In the genomic region with DNA sequence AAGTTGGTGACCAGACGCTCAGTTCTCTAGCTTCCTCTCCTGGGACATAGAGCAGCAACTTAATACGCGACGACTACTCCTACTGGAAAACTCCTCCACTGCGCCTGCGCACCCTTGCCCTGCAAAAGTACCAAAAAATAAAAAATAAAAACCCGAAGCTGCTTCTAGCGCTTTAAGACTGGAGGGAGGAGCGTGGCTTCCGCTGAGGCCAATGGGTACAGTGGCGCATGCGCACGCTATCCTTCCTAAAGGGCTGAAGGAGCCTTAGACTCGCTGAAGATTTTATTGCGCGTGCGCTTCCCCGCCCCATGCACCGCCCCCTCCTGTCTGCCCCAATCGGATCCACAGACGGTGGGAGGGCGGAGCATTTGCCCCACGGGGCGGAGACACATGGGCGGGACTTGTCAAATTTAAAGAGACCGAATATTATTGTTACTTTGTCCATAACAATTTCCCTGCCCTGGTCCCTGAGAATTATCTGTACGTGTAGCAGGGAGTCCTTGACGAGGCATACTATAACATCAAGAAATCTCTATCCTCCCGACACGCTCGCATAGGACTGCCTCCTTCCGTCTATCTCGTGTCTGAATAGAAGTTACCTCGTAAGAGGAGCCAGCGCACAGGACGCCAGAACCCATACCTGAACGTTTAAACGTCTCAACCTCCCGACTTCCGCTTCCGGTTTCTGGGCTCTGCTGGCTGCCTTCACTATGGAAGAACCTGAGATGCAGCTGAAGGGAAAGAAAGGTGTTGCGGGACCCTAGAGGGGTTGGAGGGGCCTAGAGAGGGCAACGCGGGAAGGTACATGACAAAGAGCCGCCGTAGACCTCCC, we compare ENCODE assay signal across 8 mouse cellular contexts. TPM values are rescaled to one million over a fixed set of nuclear protein-coding genes. Genes with fewer than 3 reads are reported as not detected.
DNase-seq lines count a peak whose midpoint lies in the region; ATAC-seq and TF ChIP-seq lines count a peak whose summit lies in the region.

A gene (minus strand): TSS at position 129 of the 832 bp plus-strand sequence.
A gene (plus strand): TSS at position 474 of the 832 bp plus-strand sequence.
A gene (plus strand): TSS at position 686 of the 832 bp plus-strand sequence.

- peak within 1 kb of the TSS; percentile 93 for H3K4me3 ChIP-seq in ES-Bruce4 (ENCODE audit: low read depth, low read length)
- peak within 1 kb of the TSS; percentile 78 for H3K4me3 ChIP-seq in forebrain, embryonic 13.5 days
- peak within 1 kb of the TSS; percentile 80 for H3K4me3 ChIP-seq in liver, postnatal 0 days (ENCODE audit: low read depth, low read length)
- H3K4me3 ChIP-seq in neural tube, embryonic 14.5 days (ENCODE audit: low read depth, low read length), result peak within 1 kb of the TSS; percentile 60

- DNase-seq in heart, postnatal 10 days, result peak; percentile 99
- peak; percentile 94 for DNase-seq in large intestine, adult 2 months (ENCODE audit: low read depth, low spot score)
- DNase-seq in liver, postnatal 0 days, result peak; percentile 99
- DNase-seq in testis, postnatal 10 days (ENCODE audit: low spot score), result peak; percentile 99

- H3K36me3 ChIP-seq in ES-Bruce4 (ENCODE audit: control insufficient read depth, insufficient read depth, low read length, poor library complexity, severe bottlenecking), result peaks cover 18% of the 10 kb centered on the region
- peaks cover 51% of the 10 kb centered on the region for H3K36me3 ChIP-seq in forebrain, embryonic 13.5 days (ENCODE audit: poor library complexity, severe bottlenecking)
- H3K36me3 ChIP-seq in liver, postnatal 0 days (replicated peaks; ENCODE audit: insufficient read depth, low read length), result peaks cover 12% of the 10 kb centered on the region
- H3K36me3 ChIP-seq in neural tube, embryonic 14.5 days (ENCODE audit: control insufficient read depth, insufficient read depth, low read length), result peaks cover 27% of the 10 kb centered on the region

- TF ChIP-seq POLR2A in ES-Bruce4 (IDR thresholded peaks at IDR 0.05; ENCODE audit: insufficient read depth, low read length), result peak; percentile 15

- peak within 1 kb of the TSS; percentile 75 for H3K4me2 ChIP-seq in forebrain, embryonic 13.5 days
- H3K4me2 ChIP-seq in liver, postnatal 0 days (ENCODE audit: low read depth, low read length), result peak within 1 kb of the TSS; percentile 78
- peak within 1 kb of the TSS; percentile 81 for H3K4me2 ChIP-seq in neural tube, embryonic 14.5 days (ENCODE audit: low read depth, low read length)

- H3K27me3 ChIP-seq in ES-Bruce4 (ENCODE audit: control insufficient read depth, insufficient read depth, low read length, poor library complexity, severe bottlenecking), result no peaks in the 10 kb centered on the region
- H3K27me3 ChIP-seq in forebrain, embryonic 13.5 days, result no peaks in the 10 kb centered on the region
- no peaks in the 10 kb centered on the region for H3K27me3 ChIP-seq in liver, postnatal 0 days (ENCODE audit: insufficient read depth, low read length)
- no peaks in the 10 kb centered on the region for H3K27me3 ChIP-seq in neural tube, embryonic 14.5 days (ENCODE audit: control insufficient read depth, insufficient read depth, low read length)

- H3K9ac ChIP-seq in ES-Bruce4 (ENCODE audit: low read depth, poor library complexity, severe bottlenecking), result peak within 1 kb of the TSS; percentile 81
- peak within 1 kb of the TSS; percentile 89 for H3K9ac ChIP-seq in forebrain, embryonic 13.5 days
- peak within 1 kb of the TSS; percentile 77 for H3K9ac ChIP-seq in liver, postnatal 0 days (replicated peaks)
- peak within 1 kb of the TSS; percentile 63 for H3K9ac ChIP-seq in neural tube, embryonic 14.5 days (replicated peaks; ENCODE audit: low read depth, low read length)

- TF ChIP-seq CTCF in ES-Bruce4 (IDR thresholded peaks at IDR 0.05; ENCODE audit: low read depth, low read length), result no peak
- no peak for TF ChIP-seq CTCF in liver, postnatal 0 days (IDR thresholded peaks at IDR 0.05; ENCODE audit: low read depth)

- TF ChIP-seq EP300 in ES-Bruce4 (IDR thresholded peaks at IDR 0.05; ENCODE audit: insufficient read depth, low read depth, low read length), result no peak
- peak; percentile 43; the same call in 1 of the 2 replicates for TF ChIP-seq EP300 in liver, postnatal 0 days (IDR thresholded peaks at IDR 0.05; ENCODE audit: low read depth)

- WGBS in forebrain, embryonic 13.5 days, result under 1% methylated on average over 46 of the region's 46 CpGs
- under 1% methylated on average over 46 of the region's 46 CpGs for WGBS in large intestine, adult 2 months
- WGBS in liver, postnatal 0 days (ENCODE audit: insufficient replicate concordance), result under 1% methylated on average over 46 of the region's 46 CpGs
- WGBS in neural tube, embryonic 14.5 days, result under 1% methylated on average over 46 of the region's 46 CpGs

- ATAC-seq in cerebellum, adult (ENCODE audit: insufficient number of reproducible peaks, low FRiP score, low TSS enrichment), result peak; percentile 91
- ATAC-seq in forebrain, embryonic 13.5 days, result peak; percentile 98
- peak; percentile 98 for ATAC-seq in liver, postnatal 0 days
- ATAC-seq in neural tube, embryonic 14.5 days (ENCODE audit: low read depth), result peak; percentile 97

- intact Hi-C loops in heart, postnatal 10 days (cut with DNase I), result no loop called here

- no peaks in the 10 kb centered on the region for H3K9me3 ChIP-seq in ES-Bruce4 (replicated peaks; ENCODE audit: control insufficient read depth, insufficient read depth, low read length, poor library complexity, severe bottlenecking)
- no peaks in the 10 kb centered on the region for H3K9me3 ChIP-seq in forebrain, embryonic 13.5 days (replicated peaks)
- H3K9me3 ChIP-seq in liver, postnatal 0 days (ENCODE audit: low read length), result no peaks in the 10 kb centered on the region
- H3K9me3 ChIP-seq in neural tube, embryonic 14.5 days (ENCODE audit: control insufficient read depth, low read length), result no peaks in the 10 kb centered on the region

- peak within 1 kb of the TSS; percentile 54 for H3K27ac ChIP-seq in ES-Bruce4 (ENCODE audit: insufficient read depth, low read length)
- H3K27ac ChIP-seq in forebrain, embryonic 13.5 days, result peak within 1 kb of the TSS; percentile 80
- H3K27ac ChIP-seq in liver, postnatal 0 days (ENCODE audit: low read depth), result peak within 1 kb of the TSS; percentile 86
- H3K27ac ChIP-seq in neural tube, embryonic 14.5 days (ENCODE audit: low read depth, low read length), result peak within 1 kb of the TSS; percentile 82

- H3K4me1 ChIP-seq in ES-Bruce4 (ENCODE audit: control insufficient read depth, insufficient read depth, low read length), result peaks cover 3% of the 10 kb centered on the region
- peaks cover 24% of the 10 kb centered on the region for H3K4me1 ChIP-seq in forebrain, embryonic 13.5 days
- H3K4me1 ChIP-seq in liver, postnatal 0 days (ENCODE audit: insufficient read depth), result peaks cover 21% of the 10 kb centered on the region
- H3K4me1 ChIP-seq in neural tube, embryonic 14.5 days (ENCODE audit: control insufficient read depth, insufficient read depth, low read length), result peaks cover 18% of the 10 kb centered on the region

RNA-seq across cellular contexts. Expression of the first gene that starts in this region (rescaled TPM):
- polyA plus RNA-seq in ES-Bruce4 (2011; ENCODE audit: insufficient read depth, insufficient read length, low read depth, missing spikeins), result 7.9 and 8.2 TPM in 2 replicates
- polyA plus RNA-seq in forebrain, embryonic 13.5 days (2015; fragmentation: Nextera tagmentation; extraction: Ambion mirVana), result 12.2 and 14.2 TPM in 2 replicates
- 10 to 100 TPM; 20.7 to 22.4 TPM for total RNA-seq in heart, postnatal 10 days (2021)
- 22.5 and 32.6 TPM in 2 replicates for polyA plus RNA-seq in large intestine, adult 2 months (2012; rRNA removed)
- polyA plus RNA-seq in liver, postnatal 0 days (2015; fragmentation: Nextera tagmentation; extraction: Ambion mirVana), result 3.6 TPM in 2 replicates
- polyA plus RNA-seq in neural tube, embryonic 14.5 days (2014; fragmentation: Nextera tagmentation; extraction: Ambion mirVana), result 9.4 and 12.2 TPM in 2 replicates

RNA-seq across cellular contexts. Expression of the second gene that starts in this region (rescaled TPM):
- polyA plus RNA-seq in ES-Bruce4 (2011; ENCODE audit: insufficient read depth, insufficient read length, low read depth, missing spikeins), result 24.1 and 28.3 TPM in 2 replicates
- 47.4 and 48.0 TPM in 2 replicates for polyA plus RNA-seq in forebrain, embryonic 13.5 days (2015; fragmentation: Nextera tagmentation; extraction: Ambion mirVana)
- total RNA-seq in heart, postnatal 10 days (2021), result 10 to 100 TPM; 30.3 TPM
- polyA plus RNA-seq in large intestine, adult 2 months (2012; rRNA removed), result 69.2 and 73.2 TPM in 2 replicates
- 17.6 and 18.8 TPM in 2 replicates for polyA plus RNA-seq in liver, postnatal 0 days (2015; fragmentation: Nextera tagmentation; extraction: Ambion mirVana)
- polyA plus RNA-seq in neural tube, embryonic 14.5 days (2014; fragmentation: Nextera tagmentation; extraction: Ambion mirVana), result 63.7 and 72.3 TPM in 2 replicates

RNA-seq across cellular contexts. Expression of the third gene that starts in this region (rescaled TPM):
- 4.4 and 5.8 TPM in 2 replicates for polyA plus RNA-seq in ES-Bruce4 (2011; ENCODE audit: insufficient read depth, insufficient read length, low read depth, missing spikeins)
- 0.23 and 0.45 TPM in 2 replicates for polyA plus RNA-seq in forebrain, embryonic 13.5 days (2015; fragmentation: Nextera tagmentation; extraction: Ambion mirVana)
- total RNA-seq in heart, postnatal 10 days (2021), result under 1 TPM; 0.38 to 0.45 TPM
- polyA plus RNA-seq in large intestine, adult 2 months (2012; rRNA removed), result 3.0 and 4.9 TPM in 2 replicates
- polyA plus RNA-seq in liver, postnatal 0 days (2015; fragmentation: Nextera tagmentation; extraction: Ambion mirVana), result 0.11 TPM in 1 of 2 replicates, not detected in the other
- 0.27 and 0.72 TPM in 2 replicates for polyA plus RNA-seq in neural tube, embryonic 14.5 days (2014; fragmentation: Nextera tagmentation; extraction: Ambion mirVana)

Comparison
In these comparisons a context has a peak if more than half of its experiments do, and no peak if none do; other contexts are left out.
1. Peak in every context shown above with its lines: DNase-seq, ATAC-seq, H3K4me3 ChIP-seq and H3K27ac ChIP-seq.